In genomic region chr1:137847311-137847923, GRCm38 (mm10) we compare ENCODE assay signal across 15 mouse cellular contexts.
A peak's percentile ranks its signal among the peaks of the same experiment; 100 is the strongest.
DNase-seq lines count a peak whose midpoint lies in the region; ATAC-seq and TF ChIP-seq lines count a peak whose summit lies in the region.
"Had no signal": no experiment of that assay in that cellular context is flagged by ENCODE, and none has a peak within 500 bp of the region (broad histone marks: within the 10 kb centered on the region; RNA-seq: fewer than 3 reads in every experiment).

No protein-coding gene starts in this region.

- no peak for TF ChIP-seq CTCF in brain, embryonic 14.5 days (IDR thresholded peaks at IDR 0.05; ENCODE audit: borderline replicate concordance, extremely low read depth, insufficient read depth, insufficient read length)

- H3K4me1 ChIP-seq in forebrain, embryonic 15.5 days = peaks cover 4% of the 10 kb centered on the region; the same call in 1 of the 2 replicates
- H3K4me1 ChIP-seq in forebrain, embryonic 10.5 days = no peaks in the 10 kb centered on the region
- H3K4me1 ChIP-seq in limb, embryonic 10.5 days = no peaks in the 10 kb centered on the region
- H3K4me1 ChIP-seq: embryonic facial prominence, embryonic 10.5 days; liver, embryonic 15.5 days had no signal

- H3K4me2 ChIP-seq in forebrain, embryonic 15.5 days (replicated peaks) = no peak overlapping the region
- H3K4me2 ChIP-seq: liver, embryonic 15.5 days had no signal

- H3K4me3 ChIP-seq in forebrain, embryonic 15.5 days = no peak overlapping the region
- no peak overlapping the region for H3K4me3 ChIP-seq in forebrain, embryonic 10.5 days
- no peak overlapping the region for H3K4me3 ChIP-seq in limb, embryonic 10.5 days
- H3K4me3 ChIP-seq: embryonic facial prominence, embryonic 10.5 days; left cerebral cortex, adult 2 months; liver, embryonic 15.5 days; myocyte had no signal

- no peak for DNase-seq in forebrain, embryonic 10.5 days (ENCODE audit: extremely low spot score, low spot score)
- peak; percentile 91 for DNase-seq in brain, embryonic 14.5 days (ENCODE audit: low read depth)
- DNase-seq in cerebellum, postnatal 14 days = peak; percentile 71 to 87
- DNase-seq in left cerebral cortex, postnatal 36 days (ENCODE audit: low spot score in 2 of 2) = peak; percentile 21 to 25
- no peak for DNase-seq in adrenal gland, adult (ENCODE audit: inconsistent age in 2 of 2, low spot score in 1 of 2)
- DNase-seq in adrenal gland, adult 8-10 months = no peak
- DNase-seq in limb, embryonic 10.5 days (ENCODE audit: low spot score) = no peak
- DNase-seq: kidney, postnatal 10 days; thymus, postnatal 25 days had no signal

- intact Hi-C loops in left cerebral cortex, postnatal 36 days (cut with DNase I) = no loop called here

- peak overlapping the region; percentile 85 for H3K27ac ChIP-seq in forebrain, embryonic 15.5 days (replicated peaks)
- H3K27ac ChIP-seq in forebrain, embryonic 10.5 days = no peak overlapping the region
- no peak overlapping the region for H3K27ac ChIP-seq in limb, embryonic 10.5 days
- H3K27ac ChIP-seq: embryonic facial prominence, embryonic 10.5 days; left cerebral cortex, adult 2 months; liver, embryonic 15.5 days; macrophage had no signal

- no peak for TF ChIP-seq POLR2A in brain, embryonic 14.5 days (IDR thresholded peaks at IDR 0.05; ENCODE audit: borderline replicate concordance, extremely low read depth, insufficient read depth, insufficient read length, poor library complexity, severe bottlenecking)

- 59% methylated on average over 10 of the region's 10 CpGs for WGBS in forebrain, embryonic 15.5 days
- WGBS in forebrain, embryonic 10.5 days = 91% methylated on average over 10 of the region's 10 CpGs
- WGBS in limb, embryonic 10.5 days = 92% methylated on average over 10 of the region's 10 CpGs

- H3K9ac ChIP-seq in forebrain, embryonic 15.5 days (replicated peaks) = no peak overlapping the region
- H3K9ac ChIP-seq: liver, embryonic 15.5 days had no signal

- no peaks in the 10 kb centered on the region for H3K9me3 ChIP-seq in forebrain, embryonic 15.5 days
- H3K9me3 ChIP-seq in forebrain, embryonic 10.5 days = no peaks in the 10 kb centered on the region
- H3K9me3 ChIP-seq in limb, embryonic 10.5 days (replicated peaks) = no peaks in the 10 kb centered on the region
- H3K9me3 ChIP-seq: embryonic facial prominence, embryonic 10.5 days; liver, embryonic 15.5 days had no signal

- H3K27me3 ChIP-seq in forebrain, embryonic 15.5 days = no peaks in the 10 kb centered on the region
- H3K27me3 ChIP-seq in forebrain, embryonic 10.5 days (ENCODE audit: poor library complexity, severe bottlenecking) = no peaks in the 10 kb centered on the region
- no peaks in the 10 kb centered on the region for H3K27me3 ChIP-seq in limb, embryonic 10.5 days (ENCODE audit: low read depth, poor library complexity, severe bottlenecking)
- H3K27me3 ChIP-seq: liver, embryonic 15.5 days had no signal

- no peaks in the 10 kb centered on the region for H3K36me3 ChIP-seq in forebrain, embryonic 15.5 days
- H3K36me3 ChIP-seq in forebrain, embryonic 10.5 days (replicated peaks) = no peaks in the 10 kb centered on the region
- no peaks in the 10 kb centered on the region for H3K36me3 ChIP-seq in limb, embryonic 10.5 days
- H3K36me3 ChIP-seq: embryonic facial prominence, embryonic 10.5 days; liver, embryonic 15.5 days had no signal

- peak; percentile 92 for ATAC-seq in forebrain, embryonic 15.5 days (replicated peaks)

Comparison
In these comparisons a context has a peak if more than half of its experiments do, and no peak if none do; other contexts are left out.
1. DNase-seq: peak in brain, embryonic 14.5 days (single experiment), cerebellum, postnatal 14 days (2 of 2) and left cerebral cortex, postnatal 36 days (2 of 2); none in forebrain, embryonic 10.5 days (single experiment), adrenal gland, adult (0 of 2), adrenal gland, adult 8-10 months (single experiment) and limb, embryonic 10.5 days (single experiment).